Mouse (Mus musculus) small intestine, adult 2 months (tissue): ENCODE data around the gene Itga2b.

Source experiments
- CTCF ChIP-seq: fragments of 200-500 bp; IDR thresholded peaks from 2 replicates; pipeline ENCODE4 v1.5.1; 2012; ENCODE audit warnings: low read depth, mild to moderate bottlenecking, control low read depth, inconsistent platforms, low read length, moderate library complexity, mixed read lengths; ENCODE audit not compliant: insufficient replicate concordance, insufficient read length; ENCODE audit errors: extremely low read depth
- POLR2A ChIP-seq: fragments of 200-500 bp; IDR thresholded peaks from 2 replicates; pipeline ENCODE4 v1.6.1; 2012; ENCODE audit warnings: low read depth, mild to moderate bottlenecking, control low read depth, inconsistent platforms, low read length, moderate library complexity

DNA sequence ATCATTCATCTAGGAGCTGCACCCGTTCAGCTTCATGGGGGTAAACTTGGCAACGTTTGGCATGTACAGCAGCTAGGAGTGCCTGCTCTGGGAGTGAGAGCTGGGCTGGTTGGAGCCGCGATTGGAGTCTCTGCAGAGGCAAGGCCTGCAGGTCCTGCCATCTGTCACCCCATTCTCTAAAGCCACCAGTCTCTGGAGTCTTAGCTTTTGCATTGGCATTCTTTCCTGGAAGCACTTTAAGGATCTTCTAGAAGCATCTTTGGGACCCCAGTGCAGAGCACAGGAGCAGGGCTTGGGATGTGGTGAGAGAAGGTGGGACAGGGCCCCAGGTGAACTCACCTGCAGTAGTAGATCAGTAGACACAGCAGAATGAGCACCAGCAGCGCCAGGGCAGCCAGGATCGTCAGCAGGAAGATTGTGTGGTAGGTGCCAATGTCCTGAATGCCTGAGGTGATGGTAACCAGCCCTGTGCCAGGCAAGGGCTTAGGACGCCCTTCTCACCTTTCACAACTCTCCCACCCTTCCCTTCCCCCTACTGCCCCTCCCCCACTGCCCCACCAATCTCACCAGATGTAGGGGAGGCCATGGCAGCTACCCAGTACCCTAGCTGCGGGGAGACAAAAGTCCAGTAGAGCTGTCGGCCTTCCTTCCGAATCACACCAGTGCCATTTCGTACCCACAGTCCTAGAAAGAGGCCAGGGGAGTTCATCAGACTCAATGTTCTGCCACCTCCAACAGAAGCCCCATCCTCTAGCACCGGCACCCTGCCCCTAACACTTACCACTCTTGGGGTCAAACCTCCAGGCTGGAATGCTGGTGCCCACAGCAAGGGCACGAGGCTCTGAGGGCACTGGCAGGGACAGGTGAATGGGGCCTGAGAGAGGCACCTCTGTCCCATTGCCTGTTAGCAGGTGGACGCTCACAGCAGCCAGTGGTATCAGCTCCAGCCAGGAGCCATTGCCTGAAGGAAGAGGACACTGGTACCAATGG, 30.5 kb downstream of the Itga2b start:
- TF ChIP-seq CTCF = no peak
- no peak for TF ChIP-seq POLR2A
